ENCODE assay signal across 8 mouse cellular contexts in the genomic region with DNA sequence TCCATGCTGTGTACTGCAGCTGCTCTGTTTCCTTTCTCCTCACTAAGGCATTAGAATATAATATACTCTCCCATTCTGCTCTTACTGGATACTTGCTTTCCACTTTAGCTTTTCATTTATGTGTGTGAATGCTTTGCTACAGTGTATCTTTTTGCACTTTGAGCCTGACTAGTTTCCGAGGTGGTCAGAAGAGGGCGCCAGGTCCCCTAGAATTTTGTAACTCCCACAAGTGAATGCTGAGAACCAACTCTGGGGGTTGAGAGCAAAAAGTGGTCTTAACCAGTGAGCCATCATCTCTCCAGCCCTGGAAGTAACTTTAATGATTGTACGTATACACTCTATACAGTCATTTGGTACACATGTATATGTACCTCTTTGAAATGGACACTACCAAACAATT. TPM values are rescaled to one million over a fixed set of nuclear protein-coding genes. Genes with fewer than 3 reads are reported as not detected.
DNase-seq lines count a peak whose midpoint lies in the region; ATAC-seq and TF ChIP-seq lines count a peak whose summit lies in the region.

No protein-coding gene starts in this region.

- ATAC-seq in intestine, embryonic 14.5 days (replicated peaks; ENCODE audit: low FRiP score, low TSS enrichment, low read depth), result no peak
- ATAC-seq in intestine, embryonic 16.5 days, result no peak
- ATAC-seq in intestine, embryonic 15.5 days, result no peak
- no peak for ATAC-seq in stomach, postnatal 0 days (ENCODE audit: low FRiP score, low TSS enrichment)

- peaks cover 7% of the 10 kb centered on the region; the same call in 1 of the 2 replicates for H3K4me1 ChIP-seq in intestine, embryonic 14.5 days (replicated peaks; ENCODE audit: control insufficient read depth, insufficient read depth, low read length)
- peaks cover 5% of the 10 kb centered on the region; the same call in 1 of the 2 replicates for H3K4me1 ChIP-seq in intestine, embryonic 16.5 days (ENCODE audit: control insufficient read depth, insufficient read depth, low read length)
- H3K4me1 ChIP-seq in forebrain, embryonic 10.5 days, result peaks cover 20% of the 10 kb centered on the region
- H3K4me1 ChIP-seq in intestine, embryonic 15.5 days (replicated peaks), result peaks cover 4% of the 10 kb centered on the region; the same call in 1 of the 2 replicates
- H3K4me1 ChIP-seq in stomach, postnatal 0 days (replicated peaks; ENCODE audit: control insufficient read depth, insufficient read depth), result no peaks in the 10 kb centered on the region

- peak; percentile 64 for TF ChIP-seq CTCF in stomach, postnatal 0 days (IDR thresholded peaks at IDR 0.05; ENCODE audit: low read depth)

- no peaks in the 10 kb centered on the region for H3K9me3 ChIP-seq in intestine, embryonic 14.5 days (ENCODE audit: control insufficient read depth, low read length)
- H3K9me3 ChIP-seq in intestine, embryonic 16.5 days (ENCODE audit: control insufficient read depth, low read length), result no peaks in the 10 kb centered on the region
- H3K9me3 ChIP-seq in forebrain, embryonic 10.5 days, result no peaks in the 10 kb centered on the region; the same call in 1 of the 2 replicates
- H3K9me3 ChIP-seq in intestine, embryonic 15.5 days, result no peaks in the 10 kb centered on the region
- H3K9me3 ChIP-seq in stomach, postnatal 0 days (ENCODE audit: control insufficient read depth, low read length), result no peaks in the 10 kb centered on the region

- H3K27me3 ChIP-seq in intestine, embryonic 14.5 days (replicated peaks; ENCODE audit: control insufficient read depth, insufficient read depth, low read length), result peaks cover 24% of the 10 kb centered on the region; the same call in 1 of the 2 replicates
- H3K27me3 ChIP-seq in intestine, embryonic 16.5 days (replicated peaks; ENCODE audit: control insufficient read depth, insufficient read depth, low read length), result peaks cover 14% of the 10 kb centered on the region
- H3K27me3 ChIP-seq in forebrain, embryonic 10.5 days (ENCODE audit: poor library complexity, severe bottlenecking), result peaks cover 51% of the 10 kb centered on the region
- H3K27me3 ChIP-seq in intestine, embryonic 15.5 days (replicated peaks), result peaks cover 11% of the 10 kb centered on the region
- H3K27me3 ChIP-seq in stomach, postnatal 0 days (ENCODE audit: control insufficient read depth, insufficient read depth, low read length), result peaks cover 5% of the 10 kb centered on the region; the same call in 1 of the 2 replicates

- TF ChIP-seq EP300 in stomach, postnatal 0 days (optimal IDR thresholded peaks at IDR 0.05), result no peak

- no peak overlapping the region for H3K27ac ChIP-seq in intestine, embryonic 14.5 days (ENCODE audit: low read depth)
- H3K27ac ChIP-seq in intestine, embryonic 16.5 days (ENCODE audit: low read length), result no peak overlapping the region
- H3K27ac ChIP-seq in forebrain, embryonic 10.5 days, result no peak overlapping the region
- no peak overlapping the region for H3K27ac ChIP-seq in intestine, embryonic 15.5 days
- H3K27ac ChIP-seq in stomach, postnatal 0 days (replicated peaks), result no peak overlapping the region

- no peak for DNase-seq in intestine, embryonic 14.5 days (ENCODE audit: low spot score)
- DNase-seq in urinary bladder, postnatal 25 days (ENCODE audit: low spot score), result peak; percentile 14
- DNase-seq in urinary bladder, postnatal 10 days (ENCODE audit: low spot score), result no peak
- no peak for DNase-seq in forebrain, embryonic 10.5 days (ENCODE audit: extremely low spot score, low spot score)
- DNase-seq in stomach, postnatal 0 days (ENCODE audit: low spot score), result no peak
- DNase-seq in right cerebral cortex, postnatal 14 days, result no peak

- H3K9ac ChIP-seq in intestine, embryonic 14.5 days (ENCODE audit: low read length), result no peak overlapping the region
- no peak overlapping the region for H3K9ac ChIP-seq in intestine, embryonic 16.5 days (ENCODE audit: low read depth, low read length)
- no peak overlapping the region for H3K9ac ChIP-seq in intestine, embryonic 15.5 days
- no peak overlapping the region for H3K9ac ChIP-seq in stomach, postnatal 0 days (ENCODE audit: low read length)

- 36% methylated on average over 3 of the region's 3 CpGs for WGBS in intestine, embryonic 14.5 days
- WGBS in intestine, embryonic 16.5 days, result 45% methylated on average over 3 of the region's 3 CpGs
- WGBS in forebrain, embryonic 10.5 days, result 26% methylated on average over 3 of the region's 3 CpGs
- WGBS in intestine, embryonic 15.5 days, result 41% methylated on average over 3 of the region's 3 CpGs
- WGBS in stomach, postnatal 0 days, result 42% methylated on average over 3 of the region's 3 CpGs

- H3K36me3 ChIP-seq in intestine, embryonic 14.5 days (ENCODE audit: control insufficient read depth, insufficient read depth, low read length), result no peaks in the 10 kb centered on the region
- no peaks in the 10 kb centered on the region for H3K36me3 ChIP-seq in intestine, embryonic 16.5 days (ENCODE audit: control insufficient read depth, insufficient read depth, low read length)
- H3K36me3 ChIP-seq in forebrain, embryonic 10.5 days (replicated peaks), result peaks cover 15% of the 10 kb centered on the region
- H3K36me3 ChIP-seq in intestine, embryonic 15.5 days, result no peaks in the 10 kb centered on the region
- no peaks in the 10 kb centered on the region for H3K36me3 ChIP-seq in stomach, postnatal 0 days (ENCODE audit: control insufficient read depth, insufficient read depth, low read length)

- no peak overlapping the region for H3K4me3 ChIP-seq in intestine, embryonic 14.5 days (ENCODE audit: low read depth, low read length)
- H3K4me3 ChIP-seq in intestine, embryonic 16.5 days (ENCODE audit: low read length), result no peak overlapping the region
- H3K4me3 ChIP-seq in forebrain, embryonic 10.5 days, result peak overlapping the region; percentile 79; the same call in 1 of the 2 replicates
- H3K4me3 ChIP-seq in intestine, embryonic 15.5 days (replicated peaks), result no peak overlapping the region
- H3K4me3 ChIP-seq in stomach, postnatal 0 days (ENCODE audit: low read depth, low read length), result no peak overlapping the region

- H3K4me2 ChIP-seq in intestine, embryonic 14.5 days (ENCODE audit: low read length), result peak overlapping the region; percentile 99
- H3K4me2 ChIP-seq in intestine, embryonic 16.5 days (ENCODE audit: low read depth, low read length), result no peak overlapping the region
- peak overlapping the region; percentile 97 for H3K4me2 ChIP-seq in intestine, embryonic 15.5 days (replicated peaks)
- H3K4me2 ChIP-seq in stomach, postnatal 0 days (replicated peaks; ENCODE audit: low read depth), result no peak overlapping the region

RNA-seq across cellular contexts. Expression of a gene that starts 1.6 kb away (rescaled TPM):
- 2.2 and 2.5 TPM in 2 replicates for polyA plus RNA-seq in intestine, embryonic 14.5 days (2014; fragmentation: Nextera tagmentation; extraction: Ambion mirVana)
- polyA plus RNA-seq in intestine, embryonic 16.5 days (2015; fragmentation: Nextera tagmentation; extraction: Ambion mirVana), result 0.72 and 0.79 TPM in 2 replicates
- 1.9 and 2.1 TPM in 2 replicates for polyA plus RNA-seq in forebrain, embryonic 10.5 days (2016; fragmentation: Nextera tagmentation; extraction: Ambion mirVana)
- polyA plus RNA-seq in intestine, embryonic 15.5 days (2015; fragmentation: Nextera tagmentation; extraction: Ambion mirVana), result 1.1 and 1.2 TPM in 2 replicates
- 0.46 and 0.54 TPM in 2 replicates for polyA plus RNA-seq in stomach, postnatal 0 days (2015; fragmentation: Nextera tagmentation; extraction: Ambion mirVana)

Comparison
In these comparisons a context has a peak if more than half of its experiments do, and no peak if none do; other contexts are left out.
1. H3K4me2 ChIP-seq: peak in intestine, embryonic 14.5 days (single experiment) and intestine, embryonic 15.5 days (single experiment); none in intestine, embryonic 16.5 days (single experiment) and stomach, postnatal 0 days (single experiment).